Mouse (Mus musculus) mouse embryonic stem cell (cell line): Measurements from ENCODE around the gene Hnrnpd.

Experiments
- in situ Hi-C, 2 experiments: fragments of 300-500 bp; cut with MboI; formaldehyde crosslinking; loops; 1 replicate in 1 of 2; 3 replicates in 1 of 2; pipeline ENCODE4 v1.14.3; 2019 to 2020; ENCODE audit warnings: low sequenced_read_pairs in 2 of 2, low pct_unique_long_range_greater_than_20kb in 1 of 2, mixed read lengths in 1 of 2; ENCODE audit not compliant: unreplicated experiment in 1 of 2

Hnrnpd gene

DNA sequence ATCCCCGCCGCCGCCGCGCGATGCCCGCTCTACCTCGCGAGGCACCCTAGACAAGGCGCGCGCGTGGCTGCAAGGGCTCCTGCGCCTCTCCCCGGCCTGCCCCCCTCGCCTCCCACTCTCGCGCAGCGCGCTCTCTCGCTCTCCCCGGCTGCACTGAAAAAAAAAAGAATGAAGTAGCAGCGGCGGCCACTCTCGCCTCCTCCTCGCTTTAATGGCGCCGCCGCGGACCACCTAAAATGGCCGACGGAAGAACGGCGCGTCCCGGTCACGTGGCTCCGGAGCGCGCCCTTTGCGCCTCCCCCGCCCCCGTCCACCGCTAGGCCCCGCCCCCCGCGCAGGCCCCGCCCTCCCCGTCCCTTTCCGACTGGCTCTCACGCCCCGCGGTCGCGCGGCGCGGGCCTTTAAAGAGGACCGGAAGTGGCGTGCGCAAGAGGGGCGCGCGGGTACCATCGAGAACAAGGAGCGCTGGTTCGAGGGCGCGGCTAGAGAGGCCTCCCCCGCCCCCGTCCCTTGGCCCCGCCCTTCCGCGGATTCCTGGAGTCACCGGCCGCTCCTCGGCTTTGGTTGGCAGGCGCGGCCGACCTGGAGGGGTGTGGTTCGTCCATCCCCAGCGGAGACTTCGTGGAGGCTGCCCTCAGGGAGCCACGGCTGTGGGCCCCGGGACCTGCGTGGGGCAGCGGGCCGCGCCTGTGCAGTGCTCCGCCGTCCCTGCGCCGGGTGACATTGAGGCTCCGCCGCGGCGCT lies at the start of gene Hnrnpd, which contains the start of gene 4930524J08Rik:
Gene Hnrnpd, minus strand, starts transcription at position 240 of the 744 bp plus-strand sequence.
Gene 4930524J08Rik, plus strand, starts transcription at position 363 of the 744 bp plus-strand sequence.
- in situ Hi-C loops = no loop called here

DNA sequence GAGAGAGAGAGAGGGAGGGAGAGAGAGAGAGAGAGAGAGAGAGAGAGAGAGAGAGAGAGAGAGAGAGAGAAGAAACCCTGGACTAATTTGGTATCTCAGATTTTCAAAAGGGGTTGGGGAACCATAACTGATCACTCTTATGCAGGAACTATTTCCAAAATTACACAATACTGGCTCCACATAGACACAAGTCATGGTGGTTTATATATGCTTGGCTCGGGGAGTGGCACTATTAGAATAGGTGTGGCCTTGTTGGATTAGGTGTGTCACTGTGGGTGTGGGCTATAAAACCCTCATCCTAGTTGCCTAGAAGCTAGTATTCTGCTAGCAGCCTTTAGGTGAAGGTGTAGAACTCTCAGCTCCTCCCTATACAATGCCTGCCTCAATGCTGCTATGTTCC lies 46.1 kb upstream of the Hnrnpd start:
- in situ Hi-C loops = no loop called here

DNA sequence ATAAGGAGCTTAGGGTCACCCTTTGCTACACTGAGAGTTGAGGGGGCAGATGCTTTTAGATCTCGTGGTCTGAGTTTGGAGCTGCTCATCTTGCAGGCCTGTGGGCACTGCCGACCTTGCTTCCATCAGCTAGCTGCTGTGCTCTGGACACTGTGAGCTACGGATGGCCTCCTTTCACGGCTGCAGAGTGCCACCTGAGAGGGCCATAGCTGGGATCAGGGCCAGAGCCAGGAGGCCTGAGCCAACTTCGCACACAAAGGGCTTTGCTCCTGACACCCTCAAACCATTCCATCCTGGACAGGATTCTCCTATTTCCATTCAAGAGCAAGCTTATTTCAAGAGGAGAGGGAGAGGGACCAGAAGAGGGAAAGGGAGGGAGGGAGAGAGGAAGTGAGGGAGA lies 45.7 kb upstream of the Hnrnpd start:
- in situ Hi-C loops = no loop called here

DNA sequence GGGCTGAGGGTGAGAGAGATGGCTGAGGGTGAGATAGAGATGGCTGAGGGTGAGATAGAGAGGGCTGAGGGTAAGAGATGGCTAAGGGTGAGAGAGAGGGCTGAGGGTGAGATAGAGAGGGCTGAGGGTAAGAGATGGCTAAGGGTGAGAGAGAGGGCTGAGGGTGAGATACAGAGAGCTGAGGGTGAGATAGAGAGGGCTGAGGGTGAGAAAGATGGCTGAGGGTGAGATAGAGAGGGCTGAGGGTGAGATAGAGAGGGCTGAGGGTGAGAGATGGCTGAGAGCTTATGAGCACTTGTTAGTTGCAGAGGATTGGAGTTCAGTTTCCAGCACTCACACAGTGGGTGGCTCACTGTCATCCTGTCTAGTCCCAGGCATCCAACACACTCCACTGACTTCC lies 41.4 kb upstream of the Hnrnpd start:
- in situ Hi-C loops = no loop called here

DNA sequence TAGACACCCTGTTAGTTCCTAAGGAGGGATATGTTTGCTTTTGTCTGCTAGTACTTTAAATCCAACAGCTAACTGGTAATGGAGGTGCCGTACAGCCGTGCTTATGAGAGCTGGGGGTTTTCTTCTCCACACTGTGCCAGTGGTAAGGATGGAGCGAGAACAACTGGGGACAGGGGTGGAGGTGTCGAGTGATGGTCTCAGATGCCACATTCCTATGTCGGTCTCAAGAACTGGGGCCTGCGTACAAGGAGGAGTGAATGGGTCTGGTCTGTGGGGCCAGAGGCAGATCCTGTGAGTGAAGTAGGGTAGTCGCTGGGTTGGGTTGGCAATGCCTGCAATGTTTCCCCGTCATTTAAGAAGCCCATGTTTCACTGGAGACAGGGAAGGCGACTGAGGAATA lies 33.9 kb upstream of the Hnrnpd start:
- in situ Hi-C loops = no loop called here

DNA sequence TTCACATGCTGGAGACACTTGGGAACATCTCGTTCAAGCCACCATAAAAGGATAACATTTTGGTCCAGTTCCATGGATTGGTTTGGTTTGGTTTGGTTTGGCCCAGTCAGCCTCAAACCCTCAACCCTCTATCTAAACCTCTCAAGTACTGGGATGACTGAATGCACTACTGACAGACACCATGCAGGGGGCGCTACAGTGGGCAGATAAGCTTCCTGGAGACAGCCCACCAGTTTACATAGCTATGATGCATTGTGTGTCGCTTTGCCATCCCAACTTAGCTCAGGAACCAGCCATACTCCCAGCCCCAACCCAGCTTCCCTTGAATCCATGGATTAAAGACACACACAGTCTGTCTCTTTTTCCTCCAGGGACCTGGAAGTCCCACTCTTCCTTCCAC lies 29.7 kb upstream of the Hnrnpd start:
- in situ Hi-C loops = no loop called here

DNA sequence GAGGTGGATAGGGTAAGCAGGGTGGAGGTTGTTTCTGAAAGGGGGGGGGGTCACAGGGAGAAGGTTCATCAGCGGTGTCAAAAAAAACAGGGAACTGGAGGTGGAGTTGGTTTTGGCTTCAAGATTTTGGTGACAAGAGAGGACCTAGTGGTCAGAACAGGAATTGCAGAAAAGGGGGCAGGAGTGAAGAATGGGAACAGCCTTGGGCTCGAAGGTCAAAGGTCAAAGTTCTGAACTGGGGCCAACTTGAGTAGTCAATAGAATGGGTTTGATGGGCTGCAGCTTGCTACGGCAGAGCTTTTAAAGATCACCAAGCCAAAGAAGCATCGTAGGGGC lies 28.3 kb upstream of the Hnrnpd start:
- in situ Hi-C loops = no loop called here

DNA sequence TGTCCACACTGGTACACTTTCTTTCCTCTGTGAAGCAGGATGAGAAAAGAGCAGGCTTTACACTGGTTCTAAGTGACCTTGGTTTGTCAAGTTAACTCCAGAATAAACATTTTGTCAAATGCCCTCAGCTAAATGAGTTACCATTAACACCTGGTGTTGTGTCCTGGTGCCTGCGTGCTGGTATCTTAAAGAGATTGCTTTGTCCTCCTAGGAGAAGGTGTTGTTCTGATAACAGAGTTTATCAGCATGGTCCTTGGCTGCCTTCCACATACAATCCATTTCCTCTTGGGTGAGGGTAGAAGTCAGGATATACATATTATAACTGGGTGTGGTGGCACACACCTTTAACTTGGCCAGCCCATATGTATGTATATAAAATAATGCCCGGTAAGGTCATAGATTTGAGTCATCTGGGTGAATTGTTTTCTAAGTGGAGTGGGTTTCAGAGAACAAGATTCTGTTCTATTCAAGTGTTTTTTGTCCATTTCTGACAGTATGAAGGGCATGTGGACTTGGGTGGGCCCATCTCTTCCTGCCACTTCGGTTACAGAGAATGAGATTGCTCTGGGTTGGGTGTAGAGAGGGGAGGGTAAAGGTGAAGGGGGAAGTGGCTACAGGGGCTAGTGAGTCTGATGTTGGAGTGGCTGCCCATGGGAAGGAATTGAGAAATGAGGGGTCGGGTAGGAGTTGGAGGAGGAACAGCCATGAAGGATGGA lies 27.7 kb upstream of the Hnrnpd start:
- in situ Hi-C loops = no loop called here

DNA sequence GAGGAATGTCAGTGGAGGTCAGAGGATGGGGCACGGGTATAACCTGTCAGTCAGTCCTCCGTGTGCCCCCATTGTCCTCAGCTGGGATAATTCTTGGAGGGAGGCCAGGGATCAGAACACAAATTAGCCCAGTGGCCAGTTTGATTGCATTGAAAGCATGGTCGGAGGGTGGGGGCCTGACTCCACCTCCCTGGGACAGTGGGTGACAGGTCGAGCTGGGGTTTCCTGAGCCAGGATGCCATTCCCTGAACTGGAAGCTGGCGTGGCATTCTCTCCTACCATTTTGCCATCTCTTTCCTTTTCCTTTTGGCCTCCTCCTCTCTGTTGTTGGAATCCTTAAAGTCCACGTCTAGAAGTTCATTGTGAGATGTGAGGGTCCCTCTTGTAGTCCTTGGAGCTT lies 27.2 kb upstream of the Hnrnpd start:
- in situ Hi-C loops = no loop called here

DNA sequence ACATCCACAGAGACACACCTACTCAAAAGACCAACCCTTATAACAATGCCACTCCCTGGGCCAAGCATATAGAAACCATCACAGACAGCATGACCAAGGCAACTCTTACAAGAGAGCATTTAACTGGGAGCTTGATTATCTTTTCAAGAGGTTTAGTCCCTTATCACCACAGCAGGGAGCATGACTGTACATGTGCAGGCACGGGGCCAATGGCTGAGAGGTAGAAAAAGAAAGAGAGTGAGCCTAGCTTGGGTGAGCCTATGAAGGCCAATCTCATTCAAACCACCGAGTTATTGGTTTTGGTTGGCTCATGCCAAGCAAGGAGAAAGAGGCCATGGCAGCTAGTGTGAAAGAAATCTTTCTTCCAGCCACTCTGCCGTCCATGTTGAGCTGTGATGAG lies 26.7 kb upstream of the Hnrnpd start:
- in situ Hi-C loops = no loop called here

DNA sequence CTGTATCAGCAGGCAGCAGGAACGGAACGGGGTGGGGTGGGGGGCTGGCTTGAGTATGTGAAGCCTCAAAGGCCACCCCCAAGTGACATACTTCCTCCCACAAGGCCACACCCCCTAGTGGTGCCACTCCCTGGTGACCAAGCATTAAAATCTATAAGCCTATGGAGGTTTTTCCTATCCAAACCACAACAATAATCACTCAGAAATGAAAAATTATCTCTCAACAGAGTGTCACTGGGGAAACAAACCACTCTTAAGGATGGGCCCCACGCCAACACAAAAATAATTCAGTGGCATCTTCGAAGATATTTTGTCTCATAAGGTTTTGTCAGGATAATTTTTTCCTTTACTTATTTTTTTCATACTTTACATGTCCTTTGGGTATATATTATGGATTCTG lies 25.2 kb upstream of the Hnrnpd start:
- in situ Hi-C loops = no loop called here

DNA sequence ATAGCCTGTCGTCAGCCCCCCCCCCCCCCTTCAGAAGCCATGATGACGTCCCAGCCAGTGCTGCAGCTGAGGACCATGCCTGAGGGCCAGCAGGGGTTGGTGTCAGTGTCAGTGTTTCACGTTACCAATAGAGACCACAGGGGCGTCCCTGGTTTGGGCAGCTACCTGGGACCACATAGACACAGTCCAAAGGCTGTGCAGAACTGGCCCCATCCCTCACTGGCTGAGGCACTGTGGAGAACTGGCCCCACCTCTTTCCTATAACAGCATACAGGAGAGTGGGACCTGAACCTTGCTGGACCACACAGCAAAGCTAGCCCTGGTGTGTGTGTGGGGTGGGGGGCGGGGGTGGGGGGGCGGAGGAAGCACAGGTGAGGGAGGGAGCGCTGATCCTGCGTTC lies 21.8 kb upstream of the Hnrnpd start:
- in situ Hi-C loops = no loop called here

DNA sequence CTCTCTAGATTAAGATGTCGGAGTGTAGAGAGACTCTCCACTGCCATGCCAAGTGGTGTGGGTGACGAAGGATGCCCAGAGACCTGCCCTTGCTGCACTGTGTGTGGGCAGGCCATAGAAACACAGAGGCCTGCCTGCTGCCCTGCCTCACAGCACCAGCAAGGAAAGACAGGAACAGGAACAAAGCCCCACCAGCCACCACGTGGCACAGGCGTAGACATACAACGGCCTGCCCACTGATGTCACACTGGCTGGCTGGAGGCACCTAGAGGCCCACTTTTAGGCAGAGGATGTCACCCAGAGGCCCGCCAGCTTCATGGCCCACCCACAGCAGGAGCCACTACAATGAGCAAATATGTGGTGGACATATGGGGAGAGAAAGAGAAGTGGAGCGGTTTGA lies 21.3 kb upstream of the Hnrnpd start:
- in situ Hi-C loops = no loop called here

DNA sequence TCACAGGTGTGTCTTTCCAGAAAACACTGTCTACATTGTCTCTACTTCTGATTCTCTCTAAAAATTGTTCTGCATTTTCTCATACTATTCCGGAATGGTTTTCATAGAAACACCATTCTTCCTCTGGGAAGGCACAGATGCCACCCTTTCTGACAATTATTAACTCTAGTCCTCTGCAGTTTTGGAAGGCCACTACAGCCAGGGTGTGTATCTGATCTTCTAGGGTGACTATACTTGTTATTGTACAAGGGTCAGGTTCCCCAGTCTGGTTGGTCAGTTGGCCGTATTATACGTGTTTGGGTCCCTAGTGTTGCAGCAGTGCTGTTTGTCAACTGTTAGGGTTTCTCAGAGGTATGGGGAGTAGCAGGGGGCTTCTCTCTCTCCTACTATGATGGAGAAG lies 15.9 kb upstream of the Hnrnpd start:
- in situ Hi-C loops = no loop called here

DNA sequence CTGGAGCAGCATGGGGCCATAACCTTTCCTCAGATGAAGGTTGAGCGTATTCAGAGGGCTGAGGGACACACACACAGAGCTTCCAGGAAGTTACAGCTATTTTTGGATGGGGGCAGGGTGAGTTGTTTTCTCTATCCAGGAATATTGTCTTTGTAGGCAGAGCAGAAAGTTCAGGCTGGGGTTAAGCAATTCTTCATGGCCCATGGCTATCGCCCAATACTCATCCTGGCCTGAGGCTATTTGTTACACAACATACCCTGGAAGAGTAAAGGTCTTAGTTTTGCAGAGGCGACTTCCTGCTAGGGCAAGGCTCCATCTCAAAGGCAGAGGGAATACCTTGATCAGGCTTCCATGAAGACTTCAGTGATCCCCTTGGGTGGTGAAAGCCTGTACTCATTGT lies 15.4 kb upstream of the Hnrnpd start:
- in situ Hi-C loops = no loop called here

DNA sequence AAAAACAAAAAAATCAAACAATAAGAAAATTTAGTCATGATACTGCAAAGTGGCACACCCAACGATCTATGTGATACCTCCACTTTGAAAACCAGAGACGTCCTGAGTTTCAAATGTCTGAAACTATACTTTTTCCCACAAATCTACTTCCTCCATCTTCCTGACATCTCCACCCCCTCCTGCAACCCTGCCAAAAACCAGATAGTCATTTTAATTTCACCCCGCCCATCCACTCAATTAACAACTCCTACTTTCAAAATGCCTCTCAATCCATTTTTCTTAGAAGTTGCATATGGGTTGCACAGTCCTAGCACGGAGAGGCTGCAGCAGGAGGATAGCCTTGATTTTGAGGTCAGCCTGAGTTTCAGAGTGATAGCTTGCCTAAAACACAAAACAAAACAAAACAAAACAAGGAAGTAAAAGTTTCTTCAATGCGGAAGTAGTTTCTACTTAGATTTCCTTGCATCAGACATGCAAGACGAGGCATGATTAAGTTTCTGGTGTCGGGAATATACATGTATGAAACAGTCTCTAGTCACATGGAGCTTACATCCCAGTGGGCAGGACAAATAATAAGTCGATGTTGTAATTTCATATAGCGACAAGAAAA lies 4.8 kb upstream of the Hnrnpd start:
- in situ Hi-C loops = no loop called here

DNA sequence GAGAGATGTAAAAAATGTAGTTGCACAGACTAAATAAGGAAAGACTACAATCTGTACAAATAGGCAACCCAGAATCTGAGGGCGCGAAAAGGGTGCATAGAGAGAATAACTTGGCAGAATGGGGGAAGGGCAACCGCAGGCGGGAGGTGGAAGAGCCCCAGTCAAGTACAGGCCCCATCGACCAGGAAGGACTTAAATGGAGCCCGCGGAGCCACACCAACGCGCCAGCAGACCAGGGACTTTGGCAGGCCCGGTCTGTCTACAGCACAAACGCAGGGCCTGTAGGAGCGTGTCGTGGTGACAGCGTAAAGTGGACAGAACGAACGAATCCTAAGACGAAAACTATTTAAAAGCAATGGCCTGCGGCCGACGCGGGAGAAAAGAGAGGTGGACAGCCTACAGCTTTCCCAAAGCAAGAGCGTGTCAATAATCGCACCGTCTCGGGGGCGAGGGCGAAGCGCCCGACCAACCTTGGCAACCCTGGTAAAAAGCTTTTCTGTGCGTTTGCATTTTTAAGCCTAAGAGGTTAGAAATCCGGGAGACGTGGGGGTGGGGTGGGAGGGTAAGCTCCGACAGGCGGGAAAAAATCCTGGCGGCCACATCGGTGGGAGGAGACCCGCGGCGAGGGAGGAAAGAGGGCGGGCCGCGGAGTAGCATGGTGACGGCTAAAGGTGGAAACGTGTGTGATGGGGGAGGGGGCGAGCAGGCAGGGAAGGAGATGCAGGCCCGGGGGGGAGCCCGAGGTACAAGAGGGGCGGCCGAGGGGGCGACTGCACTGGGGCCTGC lies 1.0 kb downstream of the Hnrnpd start:
- in situ Hi-C loops = no loop called here

DNA sequence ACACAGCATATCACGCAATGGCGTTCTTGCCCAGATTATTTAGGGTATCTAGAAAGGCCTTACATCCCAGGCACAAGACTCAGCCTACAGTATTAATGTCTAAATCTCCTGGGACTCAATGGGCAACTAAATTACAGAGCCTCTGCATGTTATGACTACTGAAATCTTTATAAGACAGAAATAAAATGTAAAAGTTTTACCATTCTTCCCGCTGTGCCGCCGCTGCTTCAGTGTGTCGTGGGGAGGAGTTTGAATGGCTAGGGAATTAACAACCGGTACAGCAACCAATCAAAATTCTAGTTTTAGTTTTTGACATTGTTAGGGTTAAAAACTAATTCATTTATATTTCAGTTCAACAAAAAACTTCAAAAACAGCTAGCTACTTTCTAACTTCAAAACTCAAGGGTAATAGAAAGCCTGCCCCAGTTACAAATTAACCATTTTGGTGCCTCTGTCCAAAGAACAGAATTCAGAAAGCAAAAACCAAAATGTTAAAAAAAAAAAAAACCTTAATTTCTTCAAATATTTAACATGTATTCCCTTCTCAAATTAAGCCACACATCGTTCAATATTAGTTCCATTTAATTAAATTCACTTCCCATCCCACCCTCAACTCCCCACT lies 2.3 kb downstream of the Hnrnpd start:
- in situ Hi-C loops = no loop called here

DNA sequence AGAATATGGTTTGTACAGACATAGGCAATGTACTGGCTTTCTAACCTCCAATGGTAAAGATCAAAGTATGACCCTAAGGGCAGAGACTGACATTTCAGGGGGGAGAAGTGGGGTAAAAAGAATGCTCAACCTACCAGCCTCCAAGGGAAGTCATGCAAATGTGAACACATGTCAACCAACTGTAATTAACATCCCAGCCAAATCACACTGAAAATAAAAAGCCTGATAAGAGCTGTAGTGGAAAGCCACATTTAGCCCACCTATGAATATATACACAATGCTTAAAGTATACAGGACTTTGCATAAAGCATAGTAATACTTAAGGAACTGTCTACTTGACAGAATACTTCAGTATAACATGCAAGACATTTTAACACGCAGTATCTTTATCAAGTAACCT lies 3.0 kb downstream of the Hnrnpd start:
- in situ Hi-C loops = no loop called here
